Mouse (Mus musculus): ENCODE data around the gene Hipk4. TPM values are rescaled to one million over a fixed set of nuclear protein-coding genes. Genes with fewer than 3 reads are reported as not detected.
A peak's percentile ranks its signal among the peaks of the same experiment; 100 is the strongest.

Gene Hipk4
- polyA plus RNA-seq, 1 experiment from 2014 or later, result 0.09 TPM

- H3K27me3 ChIP-seq (ENCODE audit: control insufficient read depth, insufficient read depth, low read depth, low read length), result no peaks in the 10 kb centered on the region
Measured at GRCm38 (mm10) chr7:27507711-27508647, 15.1 kb upstream of the Hipk4 start.

GRCm38 (mm10) chr7:27508648-27509005, 14.4 kb upstream of the Hipk4 start:
- Histone ChIP-seq H3K4me2 (ENCODE audit: low read depth, low read length) (peak overlapping the region; percentile 99), H3K27ac (ENCODE audit: low read length) (peak overlapping the region; percentile 100), H3K4me1 (ENCODE audit: control insufficient read depth, low read depth, low read length) (peaks cover 25% of the 10 kb centered on the region), H3K9ac (ENCODE audit: low read depth, low read length) (peak overlapping the region; percentile 72), H3K4me3 (ENCODE audit: low read depth, low read length) (peak overlapping the region; percentile 83), H3K36me3 (ENCODE audit: control insufficient read depth, insufficient read depth) (no peaks in the 10 kb centered on the region), H3K27me3 (ENCODE audit: control insufficient read depth, insufficient read depth, low read depth, low read length) (no peaks in the 10 kb centered on the region), H3K9me3 (replicated peaks; ENCODE audit: control insufficient read depth, low read length) (no peaks in the 10 kb centered on the region)
- peak; percentile 77 for ATAC-seq (ENCODE audit: low read depth)
- WGBS (ENCODE audit: insufficient replicate concordance), result 22% methylated on average over 6 of the region's 6 CpGs

More at GRCm38 (mm10) chr7:27507711-27508647, 15.1 kb upstream of the Hipk4 start:
- peaks cover 25% of the 10 kb centered on the region for H3K4me1 ChIP-seq (ENCODE audit: control insufficient read depth, low read depth, low read length)
- no peaks in the 10 kb centered on the region for H3K36me3 ChIP-seq (ENCODE audit: control insufficient read depth, insufficient read depth)
- peak overlapping the region; percentile 84 for H3K9ac ChIP-seq (ENCODE audit: low read depth, low read length)
- peak overlapping the region; percentile 99 for H3K4me2 ChIP-seq (ENCODE audit: low read depth, low read length)
- no peaks in the 10 kb centered on the region for H3K9me3 ChIP-seq (replicated peaks; ENCODE audit: control insufficient read depth, low read length)
- under 1% methylated on average over 53 of the region's 54 CpGs for WGBS (ENCODE audit: insufficient replicate concordance)
- peak overlapping the region; percentile 83 for H3K4me3 ChIP-seq (ENCODE audit: low read depth, low read length)
- peak overlapping the region; percentile 100 for H3K27ac ChIP-seq (ENCODE audit: low read length)
- ATAC-seq (ENCODE audit: low read depth), result peak; percentile 95

GRCm38 (mm10) chr7:27510809-27511208, 12.3 kb upstream of the Hipk4 start:
- H3K4me2 ChIP-seq (ENCODE audit: low read depth, low read length), result no peak overlapping the region
- H3K9ac ChIP-seq (ENCODE audit: low read depth, low read length), result no peak overlapping the region
- H3K36me3 ChIP-seq (ENCODE audit: control insufficient read depth, insufficient read depth), result no peaks in the 10 kb centered on the region
- H3K4me3 ChIP-seq (ENCODE audit: low read depth, low read length), result no peak overlapping the region
- no peak for ATAC-seq (ENCODE audit: low read depth)
- H3K4me1 ChIP-seq (ENCODE audit: control insufficient read depth, low read depth, low read length), result peaks cover 25% of the 10 kb centered on the region
- H3K27me3 ChIP-seq (ENCODE audit: control insufficient read depth, insufficient read depth, low read depth, low read length), result no peaks in the 10 kb centered on the region
- H3K9me3 ChIP-seq (replicated peaks; ENCODE audit: control insufficient read depth, low read length), result no peaks in the 10 kb centered on the region
- H3K27ac ChIP-seq (ENCODE audit: low read length), result no peak overlapping the region
- WGBS (ENCODE audit: insufficient replicate concordance), result 86% methylated on average over 2 of the region's 2 CpGs

- no peak overlapping the region for H3K4me3 ChIP-seq (ENCODE audit: low read depth, low read length)
- no peaks in the 10 kb centered on the region for H3K36me3 ChIP-seq (ENCODE audit: control insufficient read depth, insufficient read depth)
- H3K27me3 ChIP-seq (ENCODE audit: control insufficient read depth, insufficient read depth, low read depth, low read length), result no peaks in the 10 kb centered on the region
- H3K4me2 ChIP-seq (ENCODE audit: low read depth, low read length), result no peak overlapping the region
- H3K9ac ChIP-seq (ENCODE audit: low read depth, low read length), result no peak overlapping the region
- ATAC-seq (ENCODE audit: low read depth), result no peak
- H3K9me3 ChIP-seq (replicated peaks; ENCODE audit: control insufficient read depth, low read length), result no peaks in the 10 kb centered on the region
- no peaks in the 10 kb centered on the region for H3K4me1 ChIP-seq (ENCODE audit: control insufficient read depth, low read depth, low read length)
- WGBS (ENCODE audit: insufficient replicate concordance), result 71% methylated on average over 9 of the region's 9 CpGs
- no peak overlapping the region for H3K27ac ChIP-seq (ENCODE audit: low read length)
Measured at GRCm38 (mm10) chr7:27514961-27515360, 8.1 kb upstream of the Hipk4 start.

GRCm38 (mm10) chr7:27518314-27518713, 4.8 kb upstream of the Hipk4 start:
- WGBS (ENCODE audit: insufficient replicate concordance), result 60% methylated on average over 9 of the region's 9 CpGs
- Histone ChIP-seq H3K36me3 (ENCODE audit: control insufficient read depth, insufficient read depth) (no peaks in the 10 kb centered on the region), H3K4me3 (ENCODE audit: low read depth, low read length) (no peak overlapping the region), H3K27me3 (ENCODE audit: control insufficient read depth, insufficient read depth, low read depth, low read length) (no peaks in the 10 kb centered on the region), H3K4me1 (ENCODE audit: control insufficient read depth, low read depth, low read length) (no peaks in the 10 kb centered on the region), H3K9ac (ENCODE audit: low read depth, low read length) (no peak overlapping the region), H3K9me3 (replicated peaks; ENCODE audit: control insufficient read depth, low read length) (no peaks in the 10 kb centered on the region), H3K4me2 (ENCODE audit: low read depth, low read length) (no peak overlapping the region), H3K27ac (ENCODE audit: low read length) (no peak overlapping the region)
- no peak for ATAC-seq (ENCODE audit: low read depth)

- no peak overlapping the region for H3K27ac ChIP-seq (ENCODE audit: low read length)
- no peak for ATAC-seq (ENCODE audit: low read depth)
- H3K9me3 ChIP-seq (replicated peaks; ENCODE audit: control insufficient read depth, low read length), result no peaks in the 10 kb centered on the region
- H3K4me2 ChIP-seq (ENCODE audit: low read depth, low read length), result no peak overlapping the region
- peaks cover under 1% of the 10 kb centered on the region; the same call in 1 of the 2 replicates for H3K4me1 ChIP-seq (ENCODE audit: control insufficient read depth, low read depth, low read length)
- no peak overlapping the region for H3K4me3 ChIP-seq (ENCODE audit: low read depth, low read length)
- no peaks in the 10 kb centered on the region for H3K27me3 ChIP-seq (ENCODE audit: control insufficient read depth, insufficient read depth, low read depth, low read length)
- H3K36me3 ChIP-seq (ENCODE audit: control insufficient read depth, insufficient read depth), result no peaks in the 10 kb centered on the region
- no peak overlapping the region for H3K9ac ChIP-seq (ENCODE audit: low read depth, low read length)
Measured at GRCm38 (mm10) chr7:27520104-27520503, 3.0 kb upstream of the Hipk4 start.

- Histone ChIP-seq H3K4me1 (ENCODE audit: control insufficient read depth, low read depth, low read length) (peaks cover 5% of the 10 kb centered on the region), H3K27me3 (ENCODE audit: control insufficient read depth, insufficient read depth, low read depth, low read length) (no peaks in the 10 kb centered on the region), H3K4me2 (ENCODE audit: low read depth, low read length) (no peak overlapping the region), H3K36me3 (ENCODE audit: control insufficient read depth, insufficient read depth) (no peaks in the 10 kb centered on the region), H3K4me3 (ENCODE audit: low read depth, low read length) (no peak overlapping the region), H3K9me3 (replicated peaks; ENCODE audit: control insufficient read depth, low read length) (no peaks in the 10 kb centered on the region), H3K9ac (ENCODE audit: low read depth, low read length) (no peak overlapping the region), H3K27ac (ENCODE audit: low read length) (no peak overlapping the region)
- WGBS (ENCODE audit: insufficient replicate concordance), result 80% methylated on average over 1 of the region's 1 CpGs
- no peak for ATAC-seq (ENCODE audit: low read depth)
Measured at GRCm38 (mm10) chr7:27520599-27520998, 2.5 kb upstream of the Hipk4 start.

GRCm38 (mm10) chr7:27523805-27524204, 738 bp downstream of the Hipk4 start:
- ATAC-seq (ENCODE audit: low read depth), result no peak
- no peaks in the 10 kb centered on the region for H3K36me3 ChIP-seq (ENCODE audit: control insufficient read depth, insufficient read depth)
- H3K27me3 ChIP-seq (ENCODE audit: control insufficient read depth, insufficient read depth, low read depth, low read length), result no peaks in the 10 kb centered on the region
- no peak overlapping the region for H3K4me3 ChIP-seq (ENCODE audit: low read depth, low read length)
- H3K9me3 ChIP-seq (replicated peaks; ENCODE audit: control insufficient read depth, low read length), result no peaks in the 10 kb centered on the region
- no peak overlapping the region for H3K27ac ChIP-seq (ENCODE audit: low read length)
- H3K4me2 ChIP-seq (ENCODE audit: low read depth, low read length), result no peak overlapping the region
- H3K9ac ChIP-seq (ENCODE audit: low read depth, low read length), result no peak overlapping the region
- peaks cover 16% of the 10 kb centered on the region for H3K4me1 ChIP-seq (ENCODE audit: control insufficient read depth, low read depth, low read length)
- WGBS (ENCODE audit: insufficient replicate concordance), result 84% methylated on average over 13 of the region's 13 CpGs

GRCm38 (mm10) chr7:27526039-27526827, 3.2 kb downstream of the Hipk4 start:
- WGBS (ENCODE audit: insufficient replicate concordance), result 13% methylated on average over 10 of the region's 10 CpGs
- H3K27ac ChIP-seq (ENCODE audit: low read length), result peak overlapping the region; percentile 83
- peaks cover 16% of the 10 kb centered on the region for H3K4me1 ChIP-seq (ENCODE audit: control insufficient read depth, low read depth, low read length)
- H3K9ac ChIP-seq (ENCODE audit: low read depth, low read length), result peak overlapping the region; percentile 61
- H3K9me3 ChIP-seq (replicated peaks; ENCODE audit: control insufficient read depth, low read length), result no peaks in the 10 kb centered on the region
- no peaks in the 10 kb centered on the region for H3K27me3 ChIP-seq (ENCODE audit: control insufficient read depth, insufficient read depth, low read depth, low read length)
- no peaks in the 10 kb centered on the region for H3K36me3 ChIP-seq (ENCODE audit: control insufficient read depth, insufficient read depth)
- peak overlapping the region; percentile 65 for H3K4me2 ChIP-seq (ENCODE audit: low read depth, low read length)
- peak; percentile 98 for ATAC-seq (ENCODE audit: low read depth)
- H3K4me3 ChIP-seq (ENCODE audit: low read depth, low read length), result peak overlapping the region; percentile 32
